Mouse (Mus musculus) liver, postnatal 0 days (tissue): Measurements from ENCODE around the gene Cmtm7. TPM values are rescaled to one million over a fixed set of nuclear protein-coding genes. Genes with fewer than 3 reads are reported as not detected.
"Not testable (repeated sequence)": the region's sequence is repeated elsewhere in the genome, so short reads cannot be mapped to it uniquely, and the experiment has no call there.

Experiments used
- ATAC-seq: fragments of 200-750 bp; cut with Nextera tagmentation; 2 replicates; pipeline ENCODE4 v1.8.0; 2017; ENCODE audit warnings: mild to moderate bottlenecking, moderate library complexity
- DNase-seq: peaks from one replicate; pipeline ENCODE4 v3.0.0-alpha.2; 2016
- H3K27ac ChIP-seq: fragments of 300-500 bp; sonication (generic); 2 replicates; pipeline ENCODE4 v1.5.1; 2014; ENCODE audit warnings: antibody characterized with exemption, moderate library complexity, mild to moderate bottlenecking, low read depth
- H3K27me3 ChIP-seq: fragments of 300-500 bp; sonication (generic); 2 replicates; pipeline ENCODE4 v1.6.1; 2014; ENCODE audit warnings: low read length, control low read depth, mixed read lengths; ENCODE audit not compliant: insufficient read depth
- H3K36me3 ChIP-seq: fragments of 300-500 bp; sonication (generic); replicated peaks from 2 replicates; pipeline ENCODE4 v1.6.1; 2014; ENCODE audit warnings: mild to moderate bottlenecking, control low read depth, low read length, moderate library complexity, mixed read lengths; ENCODE audit not compliant: insufficient read depth
- H3K4me1 ChIP-seq: fragments of 300-500 bp; sonication (generic); 2 replicates; pipeline ENCODE4 v1.6.1; 2014; ENCODE audit warnings: antibody characterized with exemption, mild to moderate bottlenecking, control low read depth; ENCODE audit not compliant: insufficient read depth
- H3K4me2 ChIP-seq: fragments of 300-500 bp; sonication (generic); 2 replicates; pipeline ENCODE4 v1.6.1; 2014; ENCODE audit warnings: low read depth, mild to moderate bottlenecking, low read length, moderate library complexity, mixed read lengths
- H3K4me3 ChIP-seq: fragments of 300-500 bp; sonication (generic); 2 replicates; pipeline ENCODE4 v1.5.1; 2014; ENCODE audit warnings: low read depth, low read length
- H3K9ac ChIP-seq: fragments of 300-500 bp; sonication (generic); replicated peaks from 2 replicates; pipeline ENCODE4 v1.6.1; 2014; ENCODE audit warnings: mild to moderate bottlenecking, moderate library complexity
- H3K9me3 ChIP-seq: fragments of 300-500 bp; sonication (generic); 2 replicates; pipeline ENCODE4 v1.6.1; 2016; ENCODE audit warnings: mild to moderate bottlenecking, control low read depth, low read length, mixed read lengths
- CTCF ChIP-seq: sonication (generic); IDR thresholded peaks from 2 replicates; pipeline ENCODE4 v1.5.1; 2016; ENCODE audit warnings: antibody characterized with exemption, low read depth
- EP300 ChIP-seq: IDR thresholded peaks from 2 replicates; pipeline ENCODE4 v1.6.1; 2016; ENCODE audit warnings: antibody characterized with exemption, low read depth, mild to moderate bottlenecking
- WGBS: fragments of 180-500 bp; shearing (Covaris S2); extraction: QIAGEN DNeasy Blood & Tissue Kit; methylation state at CpG from one replicate; pipeline ENCODE4 v1.1.7; 2014; ENCODE audit not compliant: insufficient replicate concordance; 5-methylcytosine and 5-hydroxymethylcytosine counted together
- polyA plus RNA-seq: library from polyadenylated mRNA; unstranded; fragments of >200 nt; fragmentation: Nextera tagmentation; extraction: Ambion mirVana; gene quantifications from 2 replicates; pipeline ENCODE4 v1.2.1, GENCODE M21; 2015

Cmtm7 gene
- polyA plus RNA-seq, 1 experiment from 2014 or later: 58.2 TPM

DNA sequence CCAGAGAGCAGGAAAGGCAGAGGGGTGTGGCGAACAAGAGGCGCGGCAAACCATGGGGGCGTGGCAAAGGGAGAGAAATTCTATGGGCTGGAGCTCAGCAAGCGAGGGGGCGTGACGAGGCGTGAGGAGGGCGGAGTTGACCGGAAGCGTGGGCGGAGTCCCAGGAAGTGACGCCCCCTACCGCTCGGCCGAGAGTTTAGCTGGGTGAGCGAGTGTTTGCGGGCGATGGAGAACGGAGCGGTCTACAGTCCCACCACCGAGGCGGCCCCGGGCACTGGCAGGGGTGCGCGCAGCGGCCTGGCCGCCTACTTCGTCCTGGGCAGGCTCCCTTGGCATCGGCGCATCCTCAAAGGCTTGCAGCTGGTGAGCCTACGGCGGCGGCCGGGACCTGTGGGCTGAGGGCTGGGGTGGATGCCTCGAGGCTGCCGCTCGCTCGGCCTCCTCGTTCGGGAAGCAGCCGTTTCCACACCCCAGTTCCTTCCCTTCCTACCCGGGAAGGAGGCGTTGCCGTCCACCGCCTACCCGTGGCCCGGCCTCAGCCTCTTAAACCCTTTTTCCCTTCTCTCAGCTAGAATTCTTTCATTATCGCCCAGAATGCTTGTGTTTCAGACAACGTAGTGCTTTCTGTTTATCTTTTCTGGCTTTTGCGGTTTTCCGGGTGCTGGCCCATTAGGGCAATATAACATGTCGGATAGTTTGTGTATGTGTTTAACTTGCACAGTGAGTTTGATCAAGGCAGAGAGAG, 50.5 kb downstream of the Cmtm7 start, which contains the start of gene Cmtm6:
Cmtm6 (plus strand) TSS at position 106 of the 745 bp plus-strand sequence.
- WGBS: under 1% methylated on average over 50 of the region's 53 CpGs
- H3K4me3 ChIP-seq: peak within 1 kb of the TSS; percentile 94
- H3K4me2 ChIP-seq: peak within 1 kb of the TSS; percentile 86
- H3K27me3 ChIP-seq: no peaks in the 10 kb centered on the region
- peak within 1 kb of the TSS; percentile 94 for H3K9ac ChIP-seq
- TF ChIP-seq EP300 (no peak; the same call in 1 of the 2 replicates), CTCF (peak; percentile 76)
- H3K36me3 ChIP-seq: no peaks in the 10 kb centered on the region
- peak; percentile 94 for ATAC-seq
- peak; percentile 99 for DNase-seq
- H3K27ac ChIP-seq: peak within 1 kb of the TSS; percentile 98
- H3K9me3 ChIP-seq: no peaks in the 10 kb centered on the region
- H3K4me1 ChIP-seq: peaks cover 33% of the 10 kb centered on the region

GRCm38 (mm10) chr9:114729911-114730805, 51.5 kb downstream of the Cmtm7 start:
- no peak for TF ChIP-seq CTCF
- Histone ChIP-seq H3K9ac (peak overlapping the region; percentile 9; the same call in 1 of the 2 replicates), H3K36me3 (peaks cover 4% of the 10 kb centered on the region), H3K27ac (peak overlapping the region; percentile 44; the same call in 1 of the 2 replicates), H3K4me2 (peak overlapping the region; percentile 86), H3K4me1 (peaks cover 33% of the 10 kb centered on the region), H3K4me3 (peak overlapping the region; percentile 94), H3K27me3 (no peaks in the 10 kb centered on the region), H3K9me3 (no peaks in the 10 kb centered on the region)
- 23% methylated on average over 22 of the region's 30 CpGs for WGBS
- DNase-seq: no peak
- no peak for ATAC-seq

- H3K9ac ChIP-seq, H3K9me3 ChIP-seq, DNase-seq, ATAC-seq, H3K4me2 ChIP-seq, H3K27me3 ChIP-seq, H3K27ac ChIP-seq, H3K4me3 ChIP-seq: not testable (repeated sequence)
- Histone ChIP-seq H3K36me3 (peaks cover 14% of the 10 kb centered on the region), H3K4me1 (peaks cover 22% of the 10 kb centered on the region)
- 28% methylated on average over 2 of the region's 2 CpGs for whole genome bisulfite sequencing
These were observed 53.2 kb downstream of the Cmtm7 start for GRCm38 (mm10) chr9:114728432-114728831.

GRCm38 (mm10) chr9:114727315-114727714, 54.3 kb downstream of the Cmtm7 start:
- H3K9me3 ChIP-seq: no peaks in the 10 kb centered on the region
- TF ChIP-seq EP300 (no peak), CTCF (peak; percentile 95)
- peaks cover 23% of the 10 kb centered on the region for H3K36me3 ChIP-seq
- DNase-seq (peak; percentile 40), ATAC-seq (no peak)
- no peak overlapping the region for H3K4me2 ChIP-seq
- H3K9ac ChIP-seq: no peak overlapping the region
- H3K4me3 ChIP-seq: no peak overlapping the region
- H3K4me1 ChIP-seq: peaks cover 11% of the 10 kb centered on the region
- H3K27ac ChIP-seq: no peak overlapping the region
- H3K27me3 ChIP-seq: no peaks in the 10 kb centered on the region
- 4% methylated on average over 3 of the region's 3 CpGs for WGBS

DNA sequence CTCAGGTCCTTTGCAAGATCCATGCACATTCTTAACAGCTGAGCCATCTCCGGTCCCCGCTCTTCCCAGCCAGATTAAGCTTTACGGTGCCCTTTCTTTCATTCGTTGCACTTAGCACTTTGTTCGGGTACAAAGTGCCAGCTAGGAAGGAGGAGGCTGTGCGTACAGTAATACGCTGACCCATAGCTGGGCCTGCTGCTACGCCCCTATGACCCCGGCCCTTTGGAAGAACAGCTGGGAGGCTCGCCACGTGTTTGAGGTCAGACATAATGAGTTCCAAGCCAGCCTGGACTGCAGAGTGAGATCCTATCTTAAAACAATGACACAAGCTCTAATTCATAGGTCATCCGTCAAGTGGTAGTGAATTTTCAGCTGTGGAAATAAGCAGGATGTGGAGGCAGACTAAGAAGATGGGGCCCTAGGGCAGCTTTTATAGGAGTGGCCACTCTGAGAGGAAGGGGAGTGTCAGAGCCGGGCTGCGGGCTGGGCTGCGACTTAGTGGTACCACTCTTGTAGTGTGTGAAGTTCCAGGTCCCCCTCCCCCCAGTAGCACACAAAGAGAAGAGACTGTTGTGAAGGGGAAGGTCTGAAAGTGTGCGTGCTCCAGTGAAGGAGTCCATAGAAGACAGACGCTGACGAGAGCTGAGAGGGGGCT, 64.9 kb downstream of the Cmtm7 start:
- H3K4me3 ChIP-seq: no peak overlapping the region
- no peaks in the 10 kb centered on the region for H3K4me1 ChIP-seq
- DNase-seq: no peak
- TF ChIP-seq CTCF: no peak
- TF ChIP-seq EP300: no peak
- ATAC-seq: peak; percentile 43; the same call in 1 of the 2 replicates
- 79% methylated on average over 18 of the region's 18 CpGs for WGBS
- no peak overlapping the region for H3K9ac ChIP-seq
- no peaks in the 10 kb centered on the region for H3K27me3 ChIP-seq
- H3K4me2 ChIP-seq: no peak overlapping the region
- H3K27ac ChIP-seq: no peak overlapping the region
- H3K9me3 ChIP-seq: no peaks in the 10 kb centered on the region
- peaks cover 73% of the 10 kb centered on the region for H3K36me3 ChIP-seq

DNA sequence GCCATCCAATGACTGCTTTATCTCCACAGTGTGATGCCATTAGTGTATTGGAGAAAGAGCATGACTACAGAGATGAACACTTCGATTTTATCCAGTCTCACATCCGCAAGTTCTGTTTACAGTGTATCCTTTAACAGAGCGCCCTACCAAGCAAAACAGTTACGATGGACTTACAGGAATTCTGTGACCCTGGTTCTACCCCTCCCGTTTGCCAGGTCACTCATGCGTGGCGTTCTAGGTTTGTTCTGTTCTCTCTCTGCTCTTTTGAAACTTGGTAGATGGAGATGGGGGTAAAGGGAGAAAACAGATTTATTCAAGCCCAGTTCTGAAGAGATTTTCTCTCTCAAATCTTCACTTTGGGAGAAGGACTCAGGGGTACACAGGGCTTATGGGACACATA, 68.2 kb downstream of the Cmtm7 start:
- Histone ChIP-seq H3K36me3 (peaks cover 66% of the 10 kb centered on the region), H3K9me3 (no peaks in the 10 kb centered on the region), H3K9ac (no peak overlapping the region), H3K4me2 (no peak overlapping the region), H3K4me3 (no peak overlapping the region), H3K27me3 (no peaks in the 10 kb centered on the region), H3K4me1 (no peaks in the 10 kb centered on the region), H3K27ac (no peak overlapping the region)
- ATAC-seq: no peak
- no peak for DNase-seq
- 85% methylated on average over 7 of the region's 7 CpGs for WGBS
- TF ChIP-seq EP300: no peak
- no peak for TF ChIP-seq CTCF
